Mouse (Mus musculus): ENCODE data around the gene Hoxc9.

The Hoxc9 gene

DNA sequence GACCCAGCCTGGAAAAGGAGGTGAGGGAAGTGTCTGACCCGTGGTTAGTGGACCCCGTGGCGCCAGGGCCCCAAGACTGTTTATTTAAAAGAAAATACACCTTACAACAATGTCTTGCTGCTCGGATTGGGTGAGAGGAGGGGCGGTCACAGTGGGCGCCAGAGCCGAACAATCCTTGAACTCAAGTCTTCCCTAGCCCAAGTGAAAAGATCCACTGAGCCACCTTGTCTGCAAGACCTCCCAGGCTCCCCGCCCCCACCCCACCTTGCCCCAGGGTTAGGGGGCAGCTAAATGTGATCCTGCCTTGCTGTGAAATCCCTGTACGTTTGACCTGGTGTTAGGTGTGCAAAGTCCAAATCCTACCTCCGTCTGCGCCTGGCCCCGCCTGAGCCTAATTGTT, 19.3 kb upstream of the Hoxc9 start:
- no peak for DNase-seq (ENCODE audit: low spot score)

DNA sequence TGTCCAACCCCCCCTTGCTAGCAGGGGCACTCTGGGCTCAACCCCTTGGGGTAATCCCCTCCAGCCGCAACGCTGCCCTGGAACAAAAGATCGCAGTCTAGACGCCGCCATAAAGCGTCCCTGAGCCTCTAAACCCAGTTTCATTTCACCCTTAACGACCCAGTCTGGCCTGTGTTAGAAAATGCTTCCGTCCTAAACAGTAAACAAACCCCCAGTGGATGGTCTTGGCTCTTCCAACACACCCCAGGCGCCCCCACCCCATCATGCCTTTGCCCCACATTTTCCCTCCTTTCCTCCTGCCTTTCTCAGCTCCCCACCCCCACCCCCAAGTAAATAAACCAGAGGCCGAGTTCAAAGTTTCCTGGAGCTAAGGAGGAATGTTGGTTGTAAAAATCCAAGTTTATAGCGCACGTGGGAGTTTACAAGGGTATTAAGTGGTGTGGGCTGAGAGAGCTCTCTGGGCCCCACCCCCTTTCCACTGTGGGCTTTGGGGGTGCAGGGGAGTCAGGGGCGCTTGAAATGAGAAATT, 16.5 kb upstream of the Hoxc9 start:
- DNase-seq (ENCODE audit: low spot score): no peak

DNA sequence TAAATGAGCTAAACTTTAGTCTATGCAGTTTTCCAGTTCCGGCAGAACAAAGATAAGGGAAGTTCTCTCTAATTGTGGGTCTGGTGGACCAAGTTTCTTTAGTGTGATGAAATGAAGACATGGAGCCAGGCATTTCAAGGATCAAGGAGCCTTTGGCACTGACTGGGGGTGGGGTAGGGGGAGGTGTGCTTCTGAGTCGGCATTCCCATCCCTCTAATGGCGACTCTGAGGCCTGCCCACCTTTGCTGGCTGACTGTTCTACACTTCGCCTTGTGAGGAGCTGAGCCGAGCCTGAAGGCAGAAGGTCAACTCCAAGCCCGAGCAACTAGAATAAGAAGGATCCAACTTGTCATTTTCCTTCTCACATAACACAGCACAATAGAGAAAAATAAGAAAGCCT, 14.5 kb upstream of the Hoxc9 start:
- no peak for DNase-seq (ENCODE audit: low spot score)

DNA sequence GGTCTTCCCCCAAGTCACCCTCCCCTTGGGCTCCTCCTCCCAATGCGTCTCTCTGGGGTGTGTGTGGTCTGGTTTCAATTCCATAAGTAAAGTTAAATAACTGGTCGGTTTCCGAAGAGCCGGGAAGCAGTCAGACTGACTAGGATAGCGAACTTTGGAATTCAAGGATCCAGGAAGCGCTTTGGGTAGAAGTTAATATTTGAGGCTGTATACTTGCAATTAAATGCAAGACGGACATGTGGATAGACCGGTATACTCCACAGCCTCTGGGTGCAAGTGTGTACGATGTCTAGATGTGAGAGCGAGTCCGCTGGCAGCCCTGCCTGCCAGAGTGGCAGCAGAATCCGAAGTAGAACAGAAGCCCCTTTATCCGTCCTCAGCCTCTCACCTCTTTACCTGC, 13.7 kb upstream of the Hoxc9 start:
- DNase-seq (ENCODE audit: low spot score): no peak

DNA sequence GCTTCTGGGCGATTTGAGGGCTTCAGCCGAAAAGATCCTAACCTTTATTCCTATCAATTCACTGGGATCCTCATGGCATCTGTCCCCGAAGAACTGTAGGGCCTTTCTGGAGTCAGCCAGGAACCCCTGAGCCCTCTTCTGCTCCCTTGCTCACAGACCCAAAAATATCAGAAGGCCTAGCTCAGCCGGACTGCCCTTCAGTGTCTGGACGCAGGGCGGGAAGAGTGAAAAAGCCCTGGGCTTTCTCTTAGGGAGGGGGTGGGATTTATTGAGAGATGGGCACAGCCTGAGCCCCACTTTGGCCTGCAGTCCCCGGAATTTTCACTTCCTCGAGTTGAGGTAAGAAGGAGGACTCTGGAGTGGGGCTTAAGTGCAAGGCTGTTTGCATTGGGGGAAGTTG, 13.0 kb upstream of the Hoxc9 start:
- DNase-seq (ENCODE audit: low spot score): no peak

DNA sequence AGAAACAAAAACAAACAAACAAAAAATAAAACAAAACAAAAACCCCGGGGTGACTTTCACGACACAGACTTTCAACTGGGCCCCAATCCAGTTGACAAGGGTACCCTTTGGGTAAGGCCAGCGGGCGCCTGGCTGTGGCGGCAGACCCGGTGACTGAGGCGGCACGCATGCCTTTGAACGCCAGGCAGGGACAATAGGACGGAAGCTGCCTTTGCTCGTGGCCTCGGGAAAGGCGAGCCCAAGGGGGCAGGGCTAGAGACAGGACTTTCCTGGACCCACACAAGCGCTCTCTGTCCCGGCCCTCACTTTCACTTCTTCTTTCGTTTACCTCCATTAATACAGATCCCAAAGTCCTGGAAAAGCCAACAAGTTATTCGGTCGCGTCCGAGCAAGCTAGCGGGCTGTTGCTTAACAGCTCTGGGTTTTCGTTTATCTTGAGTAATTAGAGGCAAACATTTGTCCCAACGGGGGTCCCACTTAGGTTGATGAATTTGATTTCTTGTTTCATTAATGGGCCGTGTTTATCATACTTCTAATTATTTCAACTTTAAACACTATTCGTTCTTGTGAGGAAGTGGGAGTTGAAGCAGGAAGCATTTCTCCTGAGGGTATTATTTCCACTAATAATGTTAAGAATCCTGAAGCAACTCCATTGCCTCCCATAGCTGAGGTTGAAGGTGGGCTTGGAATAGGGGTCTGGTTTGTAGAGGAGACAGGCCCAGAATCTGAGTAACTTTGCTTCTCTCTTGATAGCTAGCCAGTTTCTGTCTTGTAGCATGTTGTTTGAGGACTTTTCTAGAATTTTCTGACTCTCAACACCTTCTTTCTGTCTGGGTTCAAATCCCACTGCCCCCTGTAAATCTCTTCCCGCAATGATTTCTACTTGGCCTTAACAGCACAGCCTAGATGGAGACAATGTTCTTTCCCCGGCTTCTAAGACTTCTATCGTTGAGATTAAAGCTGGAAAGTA, 12.3 kb upstream of the Hoxc9 start:
- no peak for DNase-seq (ENCODE audit: low spot score)

DNA sequence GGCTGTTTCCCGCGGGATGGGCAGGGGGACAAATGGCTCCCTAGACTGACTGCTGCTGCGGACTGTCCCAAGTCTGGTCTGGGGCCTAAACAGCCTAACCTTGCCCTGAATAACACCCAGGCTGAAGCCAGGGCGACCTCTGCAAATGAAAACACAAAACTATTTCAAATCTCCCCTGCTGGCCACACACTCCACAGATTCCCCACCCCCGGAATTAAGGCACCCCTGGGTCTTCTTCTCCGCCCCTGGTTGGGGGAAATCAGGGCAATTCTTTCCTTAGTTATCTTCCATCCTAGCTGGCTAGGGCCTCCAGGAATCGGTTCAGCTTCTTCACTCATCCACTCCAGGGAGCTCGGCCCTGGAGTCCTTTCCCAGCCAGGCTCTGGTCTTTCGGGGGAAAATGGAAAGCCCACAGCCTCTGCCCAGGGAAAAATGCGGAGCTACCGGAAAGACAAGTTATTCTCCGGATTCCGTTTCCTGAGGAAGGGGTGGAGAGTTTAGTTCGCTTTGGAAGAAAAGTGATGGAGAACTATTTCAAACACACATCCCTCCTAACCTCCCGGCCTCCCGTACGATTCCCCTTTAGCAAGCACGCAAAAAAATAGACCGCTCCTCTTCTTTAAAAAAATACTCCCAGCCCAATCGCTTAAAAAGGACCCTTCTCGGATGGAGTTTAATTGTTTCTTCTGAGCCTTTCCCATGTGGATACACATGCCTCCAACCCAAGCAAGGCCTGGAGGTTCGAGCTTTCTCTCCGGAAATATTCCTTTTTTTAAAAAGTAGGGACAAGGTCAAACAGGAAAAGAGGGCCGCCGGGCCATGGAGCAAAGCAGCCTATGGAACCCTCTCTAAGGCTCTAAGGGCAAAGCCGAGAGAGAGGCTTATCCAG, 11.0 kb upstream of the Hoxc9 start:
- DNase-seq (ENCODE audit: low spot score): no peak

DNA sequence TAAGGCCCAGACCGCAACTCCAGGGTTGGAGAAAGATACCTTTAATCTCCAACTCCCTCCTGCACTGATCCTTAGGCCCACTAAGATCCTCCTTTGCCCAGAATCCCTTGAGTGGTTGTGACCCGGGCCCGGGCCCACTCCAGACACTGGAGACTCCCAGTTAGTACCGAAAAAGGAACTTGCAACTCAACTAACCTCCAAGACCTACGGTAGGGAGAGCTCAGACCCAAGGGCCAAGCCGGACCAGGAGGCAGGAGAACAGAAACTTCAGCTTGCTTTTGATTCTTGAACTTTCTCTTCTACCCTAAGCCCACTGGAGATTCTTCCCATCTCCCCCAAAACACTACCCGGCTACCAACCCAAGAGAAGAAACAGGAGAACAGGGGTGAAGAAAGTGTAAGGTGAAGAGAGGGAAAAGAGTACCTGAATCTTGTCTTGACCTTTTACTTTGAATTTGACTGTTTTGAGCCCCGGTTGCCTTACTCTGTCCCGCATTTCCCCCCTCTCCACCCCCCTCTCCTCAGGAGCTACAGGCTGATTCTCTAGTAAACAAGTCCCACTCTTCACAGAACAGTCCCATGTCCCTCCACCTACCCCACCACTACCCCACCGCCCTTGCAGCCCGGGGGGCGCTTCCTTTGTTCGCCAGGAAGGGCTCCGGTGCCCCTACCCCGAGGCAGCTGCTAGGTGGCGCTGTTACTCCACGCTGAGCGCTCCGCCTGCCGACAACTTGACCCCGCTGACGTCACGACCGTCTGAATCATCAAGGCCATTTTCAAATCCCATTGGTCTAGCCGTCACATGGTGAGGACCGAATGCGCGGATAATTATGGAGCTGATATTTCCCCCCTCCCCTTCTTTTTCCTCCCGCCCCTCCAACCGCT, 10.1 kb upstream of the Hoxc9 start:
- DNase-seq (ENCODE audit: low spot score): no peak

DNA sequence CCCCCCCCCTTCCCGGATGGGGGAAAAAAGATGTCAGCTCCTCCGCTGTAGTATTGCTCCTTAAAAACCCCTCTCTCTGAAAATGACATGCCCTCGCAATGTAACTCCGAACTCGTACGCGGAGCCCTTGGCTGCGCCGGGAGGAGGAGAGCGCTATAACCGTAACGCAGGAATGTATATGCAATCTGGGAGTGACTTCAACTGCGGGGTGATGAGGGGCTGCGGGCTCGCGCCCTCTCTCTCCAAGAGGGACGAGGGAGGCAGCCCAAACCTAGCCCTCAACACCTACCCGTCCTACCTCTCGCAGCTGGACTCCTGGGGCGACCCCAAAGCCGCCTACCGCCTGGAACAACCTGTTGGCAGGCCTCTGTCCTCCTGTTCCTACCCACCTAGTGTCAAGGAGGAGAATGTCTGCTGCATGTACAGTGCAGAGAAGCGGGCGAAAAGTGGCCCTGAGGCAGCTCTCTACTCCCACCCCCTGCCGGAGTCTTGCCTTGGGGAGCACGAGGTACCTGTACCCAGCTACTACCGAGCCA, 9.4 kb upstream of the Hoxc9 start, which contains the start of gene Hoxc10:
Hoxc10 (plus strand) TSS at position 21 of the 536 bp plus-strand sequence.
- DNase-seq (ENCODE audit: low spot score): no peak

DNA sequence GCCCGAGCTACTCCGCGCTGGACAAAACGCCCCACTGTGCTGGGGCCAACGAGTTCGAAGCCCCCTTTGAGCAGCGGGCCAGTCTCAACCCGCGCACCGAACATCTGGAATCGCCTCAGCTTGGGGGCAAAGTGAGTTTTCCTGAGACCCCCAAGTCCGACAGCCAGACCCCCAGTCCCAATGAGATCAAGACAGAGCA, 9.0 kb upstream of the Hoxc9 start, which contains the start of gene Hoxc5:
Hoxc5 (plus strand) TSS at position 132 of the 199 bp plus-strand sequence.
- DNase-seq (ENCODE audit: low spot score): no peak

DNA sequence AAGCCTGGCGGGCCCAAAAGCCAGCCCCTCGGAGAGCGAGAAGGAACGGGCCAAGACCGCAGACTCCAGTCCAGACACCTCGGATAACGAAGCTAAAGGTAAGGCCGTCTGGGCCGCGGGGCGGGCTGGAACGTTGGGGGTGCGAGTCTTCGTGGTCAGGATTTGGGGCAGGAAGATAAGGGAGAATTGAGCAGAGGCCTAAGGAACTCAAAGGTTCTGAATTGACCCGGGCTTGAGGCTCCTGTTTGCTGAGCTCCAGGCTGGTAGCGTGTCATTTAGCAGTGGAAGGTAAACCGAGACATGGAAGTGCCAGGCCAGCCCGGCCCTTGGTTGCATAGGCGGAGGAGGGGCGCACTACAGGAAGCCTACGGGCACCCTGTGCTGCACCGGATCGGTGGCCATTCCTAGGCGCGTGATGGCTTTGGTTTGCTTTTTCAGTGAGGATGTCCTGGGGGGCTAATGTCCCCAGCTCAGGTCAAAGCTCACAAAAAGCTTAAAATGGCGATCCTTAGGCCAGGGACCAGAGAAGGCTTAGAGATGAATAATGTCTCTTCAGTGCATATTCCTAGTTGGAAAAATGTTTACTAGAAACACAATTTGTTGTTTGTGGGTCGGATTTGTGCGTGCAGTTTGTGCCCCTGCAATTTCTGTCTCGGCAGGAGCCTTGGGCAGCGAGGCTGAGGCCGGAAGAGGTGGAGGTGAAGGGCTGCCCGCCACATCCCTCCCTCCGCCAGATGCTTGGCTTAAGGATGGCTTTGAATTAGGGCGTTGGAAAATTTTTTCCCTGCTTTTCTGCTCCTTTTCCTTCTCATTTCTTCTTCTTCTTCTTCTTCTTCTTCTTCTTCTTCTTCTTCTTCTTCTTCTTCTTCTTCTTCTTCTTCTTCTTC, 8.5 kb upstream of the Hoxc9 start:
- DNase-seq (ENCODE audit: low spot score): no peak

DNA sequence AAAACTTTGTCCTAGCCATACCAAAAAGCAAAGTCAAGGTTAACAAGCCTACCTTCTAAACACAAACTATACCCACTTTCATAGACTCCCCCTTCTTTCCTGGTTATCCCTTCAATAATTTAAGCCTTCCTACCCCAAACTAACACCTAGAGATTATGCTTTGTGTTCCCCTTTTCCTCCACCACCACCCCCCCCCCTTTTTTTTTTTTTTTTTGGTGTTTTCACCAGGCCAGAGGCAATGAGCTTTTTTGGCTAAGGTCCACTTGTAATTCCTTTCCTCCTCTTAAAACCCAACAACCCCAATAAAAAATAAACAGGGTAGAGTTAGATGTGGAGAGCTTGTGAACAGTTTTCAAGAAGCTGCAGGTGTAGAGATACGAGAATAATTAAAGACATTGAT, 6.9 kb upstream of the Hoxc9 start:
- DNase-seq (ENCODE audit: low spot score): no peak

DNA sequence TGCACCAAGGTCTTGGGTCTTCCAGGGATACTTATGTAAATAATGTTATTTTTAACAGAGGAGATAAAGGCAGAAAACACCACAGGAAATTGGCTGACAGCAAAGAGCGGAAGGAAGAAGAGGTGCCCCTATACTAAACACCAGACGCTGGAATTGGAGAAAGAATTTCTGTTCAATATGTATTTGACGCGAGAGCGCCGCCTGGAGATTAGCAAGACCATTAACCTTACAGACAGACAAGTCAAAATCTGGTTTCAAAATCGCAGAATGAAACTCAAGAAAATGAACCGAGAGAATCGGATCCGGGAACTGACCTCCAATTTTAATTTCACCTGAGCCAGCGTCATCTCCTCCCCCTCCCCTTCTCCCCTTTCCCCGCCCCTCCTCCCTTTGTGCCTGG, 5.5 kb upstream of the Hoxc9 start:
- DNase-seq (ENCODE audit: low spot score): no peak

DNA sequence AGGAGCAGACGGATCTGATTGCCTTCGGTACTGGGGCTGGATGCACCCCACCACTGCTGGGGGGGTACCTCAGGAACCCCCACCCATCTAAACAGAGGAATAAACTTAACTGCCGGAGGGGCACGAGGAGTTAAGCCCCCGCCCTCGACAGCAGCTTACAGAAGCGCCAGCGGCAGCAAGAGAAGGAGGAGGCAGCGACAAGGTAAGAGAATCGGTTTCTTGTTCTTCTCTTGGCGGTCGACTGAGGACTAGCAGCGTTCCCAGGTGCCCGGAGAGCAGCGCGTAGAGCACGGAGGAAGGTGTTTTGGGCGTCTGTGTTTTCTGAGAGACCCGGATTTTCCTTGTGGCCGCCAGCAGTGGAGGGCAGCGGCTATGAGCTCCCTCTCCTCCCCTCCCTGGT, 4.0 kb upstream of the Hoxc9 start:
- DNase-seq (ENCODE audit: low spot score): no peak

DNA sequence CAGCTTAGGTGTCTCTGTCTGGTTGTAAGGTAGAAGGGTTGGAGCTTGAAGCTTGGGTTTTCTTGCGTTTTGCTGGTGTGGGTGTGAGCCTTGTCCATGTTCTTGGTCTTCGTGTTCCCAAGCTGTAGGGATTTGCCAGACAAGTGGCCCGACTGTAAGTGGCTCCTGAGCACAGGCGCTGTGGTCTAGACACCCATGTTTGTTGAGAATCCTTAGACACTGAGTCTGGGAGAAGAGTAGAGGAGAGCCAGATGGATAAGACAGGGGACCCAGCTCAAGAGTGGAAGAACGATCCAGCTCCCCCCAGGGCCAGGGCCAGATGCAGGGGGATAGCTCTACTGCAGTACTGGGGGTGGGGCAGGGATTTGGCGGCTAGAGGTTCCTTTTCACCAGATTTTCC, 3.5 kb upstream of the Hoxc9 start:
- no peak for DNase-seq (ENCODE audit: low spot score)

DNA sequence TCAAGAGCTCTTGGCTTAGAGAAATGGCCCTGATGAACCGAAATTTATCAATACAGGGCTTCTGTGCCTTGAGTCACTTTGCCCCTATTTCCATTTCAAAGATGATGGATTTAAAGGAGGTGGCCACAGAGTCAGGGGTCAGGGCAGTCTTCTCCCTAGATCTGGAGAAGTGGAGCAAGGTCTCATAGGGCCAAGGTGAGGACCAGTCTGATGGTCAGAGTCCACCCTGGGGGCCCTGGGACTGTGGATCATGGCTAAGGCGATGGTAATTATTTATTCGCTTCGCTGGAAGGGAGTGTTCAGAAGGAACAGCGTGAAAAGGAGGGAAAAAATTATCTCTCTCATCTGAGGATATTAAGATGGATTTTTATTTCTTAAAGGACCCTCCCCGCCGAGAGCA, 1.2 kb upstream of the Hoxc9 start:
- no peak for DNase-seq (ENCODE audit: low spot score)

DNA sequence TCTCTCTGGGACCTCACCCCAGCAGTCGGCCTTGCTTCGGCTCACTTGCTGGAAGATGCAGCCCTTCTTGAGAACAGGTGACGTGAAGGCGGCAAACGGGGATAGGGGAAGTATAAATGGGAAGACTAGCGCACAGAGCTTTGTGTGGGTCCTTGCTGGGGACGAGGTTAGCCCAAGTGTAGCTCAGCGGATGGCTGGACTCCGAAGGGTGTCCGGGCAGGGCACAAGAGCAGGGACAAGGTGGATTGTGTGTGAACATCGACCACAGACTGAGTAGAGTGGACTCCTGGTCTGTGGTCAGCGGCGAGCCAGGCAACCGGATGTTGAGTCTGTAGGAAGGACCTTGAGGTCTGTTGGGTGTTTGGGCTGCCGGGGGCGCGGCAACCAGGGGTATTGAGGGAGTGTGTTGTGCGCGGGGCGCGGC, 539 bp upstream of the Hoxc9 start:
- no peak for DNase-seq (ENCODE audit: low spot score)

DNA sequence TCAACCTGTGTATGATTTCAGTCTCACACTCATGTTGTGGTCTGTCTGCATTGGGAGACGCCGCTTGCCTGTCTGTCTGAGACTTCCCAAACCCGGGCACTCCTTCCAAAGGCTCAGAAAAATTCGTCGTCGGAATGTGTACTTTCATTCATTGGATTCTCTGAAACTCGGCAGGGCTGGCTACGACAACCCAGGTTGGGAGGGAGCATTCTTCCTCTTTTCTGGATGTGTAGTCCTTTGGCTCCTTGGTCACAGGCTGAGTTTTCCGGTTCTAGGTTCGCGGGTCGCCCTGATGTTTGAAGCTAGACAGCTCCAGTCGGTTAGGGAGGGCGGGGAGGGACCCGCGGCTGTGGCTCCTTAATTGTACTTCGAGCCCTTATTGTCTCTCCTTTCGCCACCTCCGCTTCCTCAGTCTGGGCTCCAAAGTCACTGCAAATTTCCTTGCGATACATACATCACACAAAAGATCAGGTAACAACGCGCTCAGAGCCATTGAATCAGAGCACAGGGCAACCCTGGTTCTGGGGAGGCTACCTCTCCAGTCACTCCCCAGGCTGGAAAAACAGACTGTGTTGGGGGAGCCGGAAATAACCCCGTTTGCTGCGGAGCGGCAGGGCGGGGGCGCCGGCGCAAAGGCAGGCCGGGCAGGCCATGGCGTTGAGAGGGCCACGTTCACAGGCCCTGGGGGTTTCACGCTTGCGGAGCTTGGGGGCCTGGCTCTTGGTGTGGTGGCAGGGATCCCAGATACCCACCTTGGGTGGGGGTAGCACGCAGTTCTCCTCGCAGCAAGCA, 588 bp downstream of the Hoxc9 start:
- no peak for DNase-seq (ENCODE audit: low spot score)

DNA sequence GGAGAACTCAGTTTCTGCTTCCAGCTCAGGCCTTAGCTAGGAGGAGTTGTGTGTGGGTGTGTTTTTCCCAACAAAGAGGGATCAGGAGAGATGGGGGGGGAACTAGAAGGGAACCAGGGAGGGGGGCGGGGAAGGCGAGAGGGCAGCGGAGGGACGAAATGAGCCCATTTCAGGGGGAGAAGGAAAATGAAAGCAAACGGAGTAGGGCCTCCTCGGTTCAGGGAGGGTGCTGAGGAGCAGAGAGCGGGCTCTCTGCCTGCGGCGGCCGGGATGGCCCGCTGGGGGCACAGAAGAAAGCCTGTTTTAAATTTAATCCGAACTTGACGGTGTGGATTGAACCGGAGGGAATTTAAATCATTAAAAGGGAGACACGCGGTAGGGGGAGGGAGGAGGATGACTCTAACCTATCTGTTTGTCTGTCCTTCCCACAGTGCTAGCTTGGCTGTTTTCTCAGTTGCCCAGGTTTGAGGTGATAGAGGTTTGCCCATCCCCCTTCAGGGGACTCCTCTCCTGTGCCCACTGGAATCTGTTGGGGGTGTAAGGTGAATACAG, 1.3 kb downstream of the Hoxc9 start:
- DNase-seq (ENCODE audit: low spot score): no peak
